Mouse (Mus musculus) neutrophil, adult 65 days (primary cell): Measurements from ENCODE around the gene Gm3755. TPM values are rescaled to one million over a fixed set of nuclear protein-coding genes. Genes with fewer than 3 reads are reported as not detected.

Source experiments
- total RNA-seq: library from RNA; stranded (reverse); gene quantifications from 2 replicates; pipeline ENCODE4 v1.2.4, GENCODE M21; 2023

The Gm3755 gene
- total RNA-seq, result not detected in 2 replicates

DNA sequence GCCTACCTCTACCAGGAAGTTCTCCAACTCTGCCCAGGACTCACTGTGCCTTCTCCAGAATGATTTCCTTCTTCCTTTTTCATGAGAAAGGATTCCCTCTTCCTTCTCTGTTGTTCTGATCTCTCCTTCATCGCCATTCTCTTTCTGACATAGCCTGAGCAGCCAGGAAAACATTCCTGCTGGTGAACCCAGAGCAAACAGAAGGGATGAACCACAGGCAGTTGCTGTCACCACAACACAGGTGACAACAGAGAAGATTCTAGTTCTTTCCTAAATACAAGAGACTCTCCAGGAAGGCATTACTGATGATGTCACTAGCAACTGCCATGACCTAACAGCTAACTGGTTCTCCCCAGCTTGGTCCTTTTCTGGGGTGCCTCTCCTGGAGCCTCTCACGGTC lies at the start of gene Gm3755:
Gm3755 (minus strand) TSS at position 101 of the 400 bp plus-strand sequence.

DNA sequence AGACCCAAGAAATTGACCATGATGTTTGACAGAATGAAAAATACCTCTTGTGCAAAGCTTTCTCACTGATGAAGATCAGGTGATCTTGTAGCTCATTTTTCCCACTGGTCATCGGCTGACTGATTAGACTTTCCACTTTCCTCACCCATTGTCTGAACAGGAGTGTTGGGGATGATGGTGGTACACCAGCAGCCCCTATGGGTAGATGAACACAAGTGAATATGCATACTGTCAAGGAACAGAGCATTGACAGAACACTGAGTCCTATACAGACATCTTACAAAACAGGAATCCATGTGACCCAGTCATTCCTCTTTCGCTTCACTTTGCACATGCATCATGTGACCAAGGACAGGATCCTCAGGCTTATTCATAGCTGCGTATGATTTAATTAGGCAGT lies 32.9 kb upstream of the Gm3755 start, which contains the start of gene Gm3752:
Gm3752 (minus strand) TSS at position 101 of the 400 bp plus-strand sequence.

Other genes with a start within 250 kb of the Gm3755 start
- not detected in 2 replicates for gene Gm3727, start 186.2 kb downstream of the Gm3755 start, total RNA-seq
- gene Gm3739, start 135.9 kb downstream of the Gm3755 start, total RNA-seq, result not detected in 2 replicates
- gene Gm5797, start 118.5 kb downstream of the Gm3755 start, total RNA-seq, result not detected in 2 replicates
- not detected in 2 replicates for gene Gm8374, start 85.8 kb downstream of the Gm3755 start, total RNA-seq
- gene Gm3752, start 32.8 kb upstream of the Gm3755 start, total RNA-seq, result not detected in 2 replicates
- gene Gm3558, start 117.6 kb upstream of the Gm3755 start, total RNA-seq, result not detected in 2 replicates
- gene Gm10338, start 144.7 kb upstream of the Gm3755 start, total RNA-seq, result not detected in 2 replicates
- not detected in 2 replicates for gene Gm10128, start 193.1 kb upstream of the Gm3755 start, total RNA-seq